Mouse (Mus musculus) heart, adult 2 months (tissue): Measurements from ENCODE around the gene St7.

Experiments
- CTCF ChIP-seq: fragments of 200-600 bp; IDR thresholded peaks from 2 replicates; pipeline ENCODE4 v1.8.1; 2022; ENCODE audit warnings: antibody characterized with exemption, mild to moderate bottlenecking, moderate library complexity
- EP300 ChIP-seq: fragments of 200-500 bp; IDR thresholded peaks from 2 replicates; pipeline ENCODE4 v1.6.1; 2011; ENCODE audit warnings: low read depth, low read length, control low read depth; ENCODE audit not compliant: insufficient read depth
- POLR2A ChIP-seq: fragments of 200-500 bp; IDR thresholded peaks from 2 replicates; pipeline ENCODE4 v1.6.1; 2011; ENCODE audit warnings: mild to moderate bottlenecking, low read depth, low read length, control low read depth; ENCODE audit not compliant: insufficient read depth

DNA sequence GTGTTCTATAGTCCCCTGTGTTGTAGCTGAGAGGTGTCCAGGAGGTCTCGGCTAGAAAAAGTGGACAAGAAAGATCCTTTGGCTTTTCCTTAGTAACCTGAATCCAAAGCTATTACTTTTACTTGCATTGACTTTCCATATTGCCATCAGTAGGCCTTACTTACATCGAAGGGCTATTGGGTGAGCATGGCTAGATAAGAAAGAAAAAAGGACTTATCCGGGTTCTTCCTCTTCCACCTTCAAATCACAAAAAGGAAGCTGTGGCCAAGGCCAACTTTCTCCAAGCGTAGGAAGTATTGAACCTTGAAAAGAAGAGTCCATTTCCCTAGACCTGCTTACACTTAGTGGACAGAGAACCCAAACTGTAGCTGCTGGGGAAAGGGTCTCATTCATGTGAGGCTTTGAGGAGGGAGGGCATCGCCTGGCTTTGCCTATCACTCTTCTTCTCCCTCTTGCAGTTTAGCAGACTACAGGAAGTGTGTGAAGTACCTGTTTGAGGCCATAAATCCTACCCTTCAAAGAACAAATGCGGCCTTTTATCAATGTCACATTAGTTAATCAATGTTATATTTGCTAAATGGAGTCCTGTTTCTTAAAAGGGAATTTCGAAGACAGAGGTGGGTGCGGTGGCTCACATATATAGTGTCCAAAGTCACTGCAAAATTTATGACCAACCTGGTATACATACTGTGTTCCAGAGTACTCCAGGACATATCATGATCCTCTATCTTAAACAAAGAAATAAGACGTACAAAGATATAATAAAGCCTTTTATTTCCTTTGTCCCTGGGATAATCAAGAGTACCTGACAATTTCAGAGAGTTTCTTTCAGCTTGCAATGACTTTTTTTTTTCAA is 297.7 kb downstream of the St7 start:
- no peak for TF ChIP-seq CTCF
- TF ChIP-seq POLR2A = no peak
- no peak for TF ChIP-seq EP300
